Mouse (Mus musculus): ENCODE data around the gene Zdhhc14.

DNA sequence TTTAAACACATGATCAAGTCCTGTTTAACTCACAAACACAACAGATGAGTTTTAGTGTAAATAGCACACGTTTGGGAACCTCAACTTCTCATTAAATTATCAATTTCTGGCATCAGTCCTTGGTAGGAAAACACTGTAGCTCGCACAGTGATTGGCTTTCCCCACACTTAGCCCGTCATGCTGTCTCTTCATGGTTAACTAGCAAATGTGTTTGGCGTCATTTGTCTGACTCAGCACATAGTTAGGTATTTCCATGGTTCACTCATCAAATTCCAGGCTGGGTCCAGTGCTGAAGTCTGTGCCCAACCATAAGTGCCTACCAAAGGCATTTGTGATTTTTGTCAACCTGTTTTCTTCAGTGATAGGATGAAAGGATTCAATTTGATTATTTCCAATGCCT is 119.9 kb downstream of the Zdhhc14 start:
- TF ChIP-seq CTCF (IDR thresholded peaks at IDR 0.05; ENCODE audit: low read depth) (no peak), EP300 (IDR thresholded peaks at IDR 0.05; ENCODE audit: low read depth) (no peak)
